Mouse (Mus musculus) right cerebral cortex, postnatal 10 days (tissue): ENCODE measurements around the gene Ergic3.

Source experiments
- DNase-seq, 2 experiments: peaks; one replicate each; pipeline ENCODE4 v3.0.0; 2021; ENCODE audit warnings: low spot score in 2 of 2

Ergic3 gene

GRCm38 (mm10) chr2:156007888-156008532 lies at the start of gene Ergic3, which contains the start of gene 6430550D23Rik:
Gene Ergic3 (plus strand): TSS chr2:156008045.
Gene 6430550D23Rik (minus strand): TSS chr2:156007977.
- DNase-seq, result peak; percentile 98 to 99

DNA sequence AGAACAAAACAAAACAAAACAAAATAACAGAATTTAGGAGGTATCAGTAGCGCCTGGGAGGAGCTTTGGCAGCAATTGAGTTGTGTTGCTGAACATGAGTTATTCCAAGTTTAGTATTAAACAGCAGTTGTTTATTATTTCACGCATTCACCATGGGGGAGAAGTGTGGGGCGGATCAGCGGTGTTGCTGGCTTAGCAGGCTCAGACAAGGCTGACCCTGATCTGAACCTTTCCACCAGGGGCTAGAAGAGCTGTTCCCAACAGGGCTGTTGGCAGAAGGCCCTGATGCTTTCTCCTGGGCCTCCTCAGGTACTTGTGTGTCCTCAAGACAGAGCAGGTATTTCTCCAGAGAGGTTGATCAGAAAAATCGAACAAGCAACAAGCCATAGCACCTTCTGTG lies 47.9 kb upstream of the Ergic3 start:
- DNase-seq, result no peak

DNA sequence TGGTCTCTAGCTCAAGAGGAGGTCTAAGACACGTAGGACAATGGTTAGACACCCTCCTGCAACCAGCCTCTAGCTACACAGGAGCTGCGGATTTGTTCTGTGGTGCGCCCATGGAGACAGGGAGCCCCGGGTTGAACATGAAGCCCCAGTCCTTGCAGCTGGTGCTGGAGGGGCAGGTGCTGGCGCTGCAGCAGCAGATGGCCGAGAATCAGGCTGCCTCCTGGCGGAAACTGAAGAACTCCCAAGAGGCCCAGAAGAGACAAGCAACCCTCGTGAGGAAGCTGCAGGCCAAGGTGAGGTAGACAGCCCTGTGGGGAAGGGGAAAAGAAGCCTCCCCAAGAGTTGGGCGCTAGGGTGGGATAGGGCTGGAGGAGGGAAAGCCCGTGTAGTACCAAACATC lies 46.0 kb upstream of the Ergic3 start:
- no peak for DNase-seq

- DNase-seq, result no peak
These were observed 44.9 kb upstream of the Ergic3 start for GRCm38 (mm10) chr2:155962991-155963390.

DNA sequence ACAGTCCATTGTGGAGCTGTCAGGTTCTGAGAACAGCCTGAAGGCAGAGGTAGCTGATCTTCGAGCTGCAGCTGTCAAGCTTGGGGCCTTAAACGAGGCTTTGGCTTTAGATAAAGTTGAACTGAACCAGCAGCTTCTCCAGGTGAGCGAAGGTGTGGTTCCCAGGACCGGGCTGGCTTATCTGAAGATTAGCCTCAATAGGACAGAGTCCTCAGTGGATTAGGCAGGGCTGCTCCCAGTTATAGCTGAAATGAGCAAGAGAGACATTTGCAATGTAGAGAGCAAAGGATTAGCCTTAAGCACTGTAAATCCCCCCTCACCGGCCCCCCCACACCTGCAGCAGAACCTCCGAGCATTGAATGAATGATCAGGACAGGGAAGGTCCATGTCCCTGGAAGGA lies 34.5 kb upstream of the Ergic3 start:
- DNase-seq, result no peak

DNA sequence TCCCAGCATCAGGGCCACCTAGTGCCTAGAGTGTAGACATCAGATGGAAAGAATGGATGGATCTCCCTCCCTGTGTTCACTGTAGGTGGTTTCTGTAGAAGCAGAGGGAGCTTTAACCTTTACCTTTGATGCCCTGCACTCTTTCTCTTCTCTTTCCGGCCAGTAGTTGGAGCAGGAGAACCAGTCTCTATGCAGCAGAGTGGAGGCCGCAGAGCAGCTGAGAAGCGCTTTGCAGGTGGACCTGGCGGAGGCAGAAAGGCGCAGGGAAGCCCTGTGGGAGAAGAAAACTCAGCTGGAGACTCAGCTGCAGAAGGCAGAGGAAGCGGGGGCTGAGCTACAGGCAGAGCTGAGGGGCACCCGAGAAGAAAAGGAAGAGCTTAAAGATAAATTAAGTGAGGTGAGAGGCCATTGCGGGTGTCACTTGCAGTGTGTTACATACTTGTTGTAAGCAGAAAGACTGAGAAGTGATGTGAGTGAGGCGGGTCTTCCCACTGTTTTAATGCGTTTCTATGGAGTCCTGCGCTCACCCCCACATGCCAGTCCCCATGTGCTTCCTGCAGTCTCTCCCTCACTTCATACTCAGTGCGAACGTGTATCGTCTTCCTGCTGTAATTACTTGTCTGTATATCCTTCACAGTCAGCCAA lies 33.6 kb upstream of the Ergic3 start:
- no peak for DNase-seq

DNA sequence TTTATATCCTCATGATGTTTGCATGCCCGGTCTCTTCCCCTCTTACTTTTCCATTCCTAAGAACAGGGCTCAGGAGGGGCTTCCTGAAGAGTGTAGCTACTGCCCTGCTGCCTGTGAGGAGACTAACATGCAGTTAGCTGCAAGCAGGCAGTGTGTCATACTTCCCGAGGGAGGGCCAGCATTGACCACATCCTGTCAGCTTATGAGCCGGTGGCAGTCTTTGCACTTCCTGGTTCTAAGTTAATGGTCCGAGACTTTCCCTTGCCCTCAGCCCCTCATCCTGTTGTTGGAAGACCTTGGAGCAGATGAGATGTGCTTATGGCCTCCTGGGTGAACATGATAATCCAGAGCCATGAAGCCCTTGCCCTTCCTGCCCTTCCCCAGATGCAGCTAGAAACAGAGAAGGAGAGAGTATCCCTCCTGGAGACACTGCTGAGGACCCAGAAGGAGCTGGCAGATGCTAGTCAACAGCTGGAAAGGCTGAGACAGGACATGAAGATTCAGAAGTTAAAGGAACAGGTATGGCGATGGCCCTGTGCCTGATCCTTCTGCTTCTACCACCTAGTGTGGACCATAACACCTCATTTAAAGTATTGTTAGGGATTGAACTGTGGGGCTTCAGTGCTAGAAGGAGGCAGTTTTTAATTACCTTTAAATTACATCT lies 28.4 kb upstream of the Ergic3 start:
- DNase-seq, result no peak

DNA sequence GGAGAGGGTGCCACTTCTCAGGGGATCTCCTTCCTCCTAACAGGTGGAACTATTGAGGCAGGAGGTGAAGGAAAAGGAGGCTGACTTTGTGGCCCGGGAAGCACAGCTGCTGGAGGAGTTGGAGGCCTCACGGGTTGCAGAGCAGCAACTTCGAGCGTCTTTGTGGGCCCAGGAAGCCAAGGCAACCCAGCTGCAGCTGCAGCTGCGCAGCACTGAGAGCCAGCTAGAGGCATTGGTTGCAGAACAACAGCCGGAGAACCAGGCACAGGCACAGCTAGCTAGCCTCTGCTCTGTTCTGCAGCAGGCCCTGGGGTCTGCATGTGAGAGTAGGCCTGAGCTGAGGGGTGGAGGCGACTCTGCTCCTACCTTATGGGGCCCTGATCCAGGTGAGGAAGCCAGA lies 22.1 kb upstream of the Ergic3 start:
- DNase-seq, result no peak

GRCm38 (mm10) chr2:155987131-155987530 lies 20.7 kb upstream of the Ergic3 start:
- no peak for DNase-seq

GRCm38 (mm10) chr2:155989085-155989484 lies 18.8 kb upstream of the Ergic3 start:
- DNase-seq, result no peak

GRCm38 (mm10) chr2:155991151-155991550 lies 16.7 kb upstream of the Ergic3 start:
- DNase-seq, result no peak

- peak; percentile 80 to 84 for DNase-seq
These were observed 16.0 kb upstream of the Ergic3 start for GRCm38 (mm10) chr2:155991863-155992321.

DNA sequence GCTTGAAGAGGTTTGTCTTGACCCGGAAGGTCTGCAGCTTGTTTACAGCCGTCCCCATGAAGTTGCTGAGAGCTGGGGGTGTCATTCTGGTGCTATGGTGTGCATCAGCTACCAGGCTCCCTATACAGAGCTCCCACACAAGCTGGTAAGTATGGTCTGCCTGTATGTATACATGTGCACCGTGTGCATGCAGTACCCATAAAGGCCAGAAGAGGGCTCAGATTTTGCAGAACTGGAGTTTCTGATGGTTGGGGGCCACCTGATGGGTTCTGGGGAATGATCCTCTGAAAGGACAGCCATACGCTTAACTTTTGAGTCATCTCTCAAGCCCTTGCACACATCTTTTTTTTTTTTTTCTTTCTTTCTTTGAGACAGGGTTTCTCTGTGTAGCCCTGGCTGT lies 2.5 kb upstream of the Ergic3 start:
- no peak for DNase-seq

DNA sequence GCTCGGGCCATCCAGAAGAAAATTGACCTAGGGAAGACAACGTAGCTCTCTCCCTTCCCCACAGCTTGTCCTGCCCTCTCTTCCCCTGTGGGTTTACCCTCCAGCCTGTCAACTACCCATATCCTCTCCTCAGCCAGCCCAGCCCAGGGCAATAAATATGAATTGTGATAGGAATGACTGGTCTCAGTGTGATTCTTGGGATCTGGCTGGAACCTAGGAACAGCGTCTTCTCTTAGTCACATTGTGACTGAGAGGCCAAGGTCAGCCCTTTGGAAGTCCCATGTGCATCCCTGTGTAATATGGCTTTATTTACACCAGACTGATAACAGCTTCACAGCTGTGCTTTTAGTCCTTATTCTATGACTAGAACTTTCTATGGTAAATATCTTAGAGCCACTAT lies 10.3 kb downstream of the Ergic3 start:
- no peak for DNase-seq

DNA sequence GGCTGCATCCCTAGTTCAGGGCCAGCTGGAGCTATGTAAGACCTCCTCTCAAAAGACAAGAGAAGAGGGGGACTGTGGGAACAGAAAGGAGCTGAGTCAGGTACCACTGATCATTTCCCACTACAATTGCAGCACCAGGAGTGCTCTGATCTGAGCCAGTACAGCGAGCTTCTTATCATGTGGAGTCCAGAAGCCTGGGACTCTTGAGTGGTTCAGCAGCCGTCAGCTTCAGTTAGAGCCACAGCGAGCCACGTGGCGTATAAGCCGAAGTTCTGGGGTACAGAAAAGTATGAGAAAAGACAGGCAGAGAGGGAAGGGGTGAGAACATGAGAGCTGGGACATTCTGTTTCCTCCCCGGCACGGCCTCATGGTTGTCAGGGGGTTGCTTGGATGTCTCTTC lies 13.4 kb downstream of the Ergic3 start:
- DNase-seq, result no peak

GRCm38 (mm10) chr2:156021765-156022164 lies 13.9 kb downstream of the Ergic3 start:
- no peak for DNase-seq

DNA sequence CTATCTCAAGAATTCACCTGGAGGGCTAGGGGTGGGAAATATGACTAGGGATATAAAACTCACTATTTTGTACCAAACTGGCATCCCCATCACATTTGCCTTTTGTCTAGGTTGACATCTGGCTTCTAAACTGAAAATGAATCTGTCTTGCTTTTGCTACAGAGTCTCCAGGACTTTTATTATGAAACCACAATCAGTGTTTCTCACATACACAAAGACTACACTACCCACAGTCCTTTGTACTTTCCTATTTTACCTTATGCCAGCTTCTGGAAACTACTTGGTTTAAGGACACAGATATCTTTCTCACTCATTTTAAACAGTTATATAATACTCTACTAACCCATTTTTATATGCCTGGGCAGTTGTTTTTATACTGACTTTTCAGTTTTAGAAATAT lies 17.6 kb downstream of the Ergic3 start:
- no peak for DNase-seq

DNA sequence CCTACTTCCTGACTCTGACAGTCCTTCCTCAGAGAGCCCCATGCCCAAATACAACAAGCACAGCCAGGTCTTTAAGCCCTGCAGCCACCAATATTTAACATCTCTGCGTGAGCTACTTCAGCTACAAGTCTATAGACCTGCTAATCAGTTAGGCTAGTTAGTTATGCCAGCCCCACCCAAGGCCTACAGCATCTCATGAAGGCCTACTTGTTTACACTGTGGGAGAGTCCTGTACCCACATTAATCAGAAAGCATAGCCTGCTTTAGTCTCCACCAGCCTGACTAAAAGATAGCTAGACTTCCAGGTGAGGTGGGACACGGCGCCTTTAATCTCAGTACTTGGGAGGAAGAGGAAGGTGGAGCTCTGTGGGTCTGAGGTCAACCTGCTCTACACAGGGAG lies 31.5 kb downstream of the Ergic3 start:
- DNase-seq, result no peak

GRCm38 (mm10) chr2:156042903-156043302 lies 35.1 kb downstream of the Ergic3 start:
- DNase-seq, result no peak

DNA sequence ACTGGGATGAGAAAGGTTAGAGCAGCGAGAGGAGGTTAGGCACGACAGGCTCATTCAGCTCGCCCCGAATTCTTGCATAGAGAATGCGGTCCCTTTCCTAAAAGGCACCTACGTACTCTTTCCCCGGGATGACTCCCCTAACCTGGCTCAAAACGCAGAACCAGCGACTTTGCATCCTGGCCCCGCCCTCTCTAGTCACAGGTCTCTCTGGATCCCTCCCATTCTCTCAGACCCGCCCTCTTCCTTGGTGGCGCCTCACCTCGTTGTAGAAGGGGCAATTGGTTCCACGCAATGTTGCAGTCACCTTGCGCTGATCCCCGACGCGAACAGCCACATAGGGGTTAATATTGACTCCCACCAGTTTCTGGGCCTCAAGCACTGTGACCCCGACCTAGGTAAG lies 40.1 kb downstream of the Ergic3 start:
- no peak for DNase-seq

GRCm38 (mm10) chr2:156052816-156053215 lies 45.0 kb downstream of the Ergic3 start, which contains the start of gene Fer1l4:
Gene Fer1l4 (minus strand): TSS chr2:156052947.
- DNase-seq, result no peak

GRCm38 (mm10) chr2:156065099-156066041 lies 57.5 kb downstream of the Ergic3 start, which contains the start of gene Spag4:
Gene Spag4 (plus strand): TSS chr2:156065175.
- DNase-seq, result peak; percentile 80 to 82
